Mouse (Mus musculus): ENCODE results near the gene Gm21409. TPM values are rescaled to one million over a fixed set of nuclear protein-coding genes. Genes with fewer than 3 reads are reported as not detected.

Gene Gm21409
- not detected for polyA plus RNA-seq (2017; shearing (Covaris generic))

DNA sequence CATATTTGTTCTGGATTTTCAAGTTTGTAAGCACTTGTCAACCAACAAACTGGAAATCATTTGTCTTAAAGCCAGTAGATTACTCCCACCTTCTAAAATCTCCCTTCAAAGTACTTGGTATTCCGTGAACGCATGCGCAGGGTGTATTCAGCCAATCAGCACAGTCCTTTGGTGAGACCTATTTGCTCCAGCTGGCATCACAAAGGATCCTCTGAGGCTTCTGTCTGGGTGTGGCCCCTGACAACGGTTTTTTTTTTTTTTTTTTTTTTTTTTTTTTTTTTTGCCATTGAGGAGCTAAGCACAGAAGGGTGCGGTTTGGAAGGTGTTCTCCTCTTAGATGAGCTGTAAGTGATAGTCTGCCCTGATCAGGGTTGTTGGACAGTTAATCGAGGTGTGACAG lies at the start of gene Gm21409:
Gene Gm21409, plus strand, starts transcription at position 301 of the 400 bp plus-strand sequence.

Other genes starting within 250 kb of the Gm21409 start
- gene Gm21394, start 181.8 kb upstream of the Gm21409 start, polyA plus RNA-seq (2017; shearing (Covaris generic)), result not detected

Data from effector memory CD4-positive, alpha-beta T cell, adult 5 months (primary cell).